Mouse (Mus musculus) liver, embryonic 12.5 days (tissue): Measurements from ENCODE around the gene Fmo6. TPM values are rescaled to one million over a fixed set of nuclear protein-coding genes. Genes with fewer than 3 reads are reported as not detected.

Source experiments
- ATAC-seq: fragments of 200-750 bp; cut with Nextera tagmentation; 2 replicates; pipeline ENCODE4 v1.8.0; 2017; ENCODE audit warnings: moderate number of reproducible peaks, mild to moderate bottlenecking, moderate library complexity
- H3K27ac ChIP-seq: fragments of 300-500 bp; sonication (generic); 2 replicates; pipeline ENCODE4 v1.5.1; 2016; ENCODE audit warnings: mild to moderate bottlenecking
- H3K27me3 ChIP-seq: fragments of 300-500 bp; sonication (generic); replicated peaks from 2 replicates; pipeline ENCODE4 v1.6.1; 2016; ENCODE audit warnings: mild to moderate bottlenecking, moderate library complexity
- H3K36me3 ChIP-seq: fragments of 300-500 bp; sonication (generic); 2 replicates; pipeline ENCODE4 v1.6.1; 2016; ENCODE audit warnings: mild to moderate bottlenecking, moderate library complexity
- H3K4me1 ChIP-seq: fragments of 300-500 bp; sonication (generic); 2 replicates; pipeline ENCODE4 v1.6.1; 2016
- H3K4me2 ChIP-seq: fragments of 300-500 bp; sonication (generic); 2 replicates; pipeline ENCODE4 v1.6.1; 2016; ENCODE audit warnings: mild to moderate bottlenecking, moderate library complexity
- H3K4me3 ChIP-seq: fragments of 300-500 bp; sonication (generic); 2 replicates; pipeline ENCODE4 v1.5.1; 2016; ENCODE audit warnings: mild to moderate bottlenecking, moderate library complexity
- H3K9ac ChIP-seq: fragments of 300-500 bp; sonication (generic); 2 replicates; pipeline ENCODE4 v1.6.1; 2016; ENCODE audit warnings: mild to moderate bottlenecking, moderate library complexity
- H3K9me3 ChIP-seq: fragments of 300-500 bp; sonication (generic); replicated peaks from 2 replicates; pipeline ENCODE4 v1.6.1; 2016; ENCODE audit warnings: mild to moderate bottlenecking, moderate library complexity
- WGBS: fragments of 180-500 bp; shearing (Covaris S2); methylation state at CpG from one replicate; pipeline ENCODE4 v1.1.7; 2016; ENCODE audit not compliant: insufficient replicate concordance; 5-methylcytosine and 5-hydroxymethylcytosine counted together
- polyA plus RNA-seq: library from polyadenylated mRNA; unstranded; fragments of >200 nt; fragmentation: Nextera tagmentation; extraction: Ambion mirVana; gene quantifications from 2 replicates; pipeline ENCODE4 v1.2.1, GENCODE M21; 2016

The Fmo6 gene
- polyA plus RNA-seq, 1 experiment from 2014 or later: not detected

GRCm38 (mm10) chr1:162897838-162898811 is 39.2 kb downstream of the Fmo6 start, which contains the start of gene Fmo2:
Gene Fmo2, minus strand, starts transcription at chr1:162898726.
- Histone ChIP-seq H3K4me2 (no peak within 1 kb of the TSS), H3K4me3 (no peak within 1 kb of the TSS), H3K9ac (no peak within 1 kb of the TSS), H3K9me3 (no peaks in the 10 kb centered on the region), H3K36me3 (no peaks in the 10 kb centered on the region), H3K27ac (no peak within 1 kb of the TSS), H3K4me1 (no peaks in the 10 kb centered on the region), H3K27me3 (no peaks in the 10 kb centered on the region)
- ATAC-seq: no peak
- 60% methylated on average over 14 of the region's 14 CpGs for WGBS

GRCm38 (mm10) chr1:162895900-162896299 is 41.4 kb downstream of the Fmo6 start:
- Histone ChIP-seq H3K36me3 (no peaks in the 10 kb centered on the region), H3K4me2 (no peak overlapping the region), H3K4me1 (no peaks in the 10 kb centered on the region), H3K4me3 (no peak overlapping the region), H3K9me3 (no peaks in the 10 kb centered on the region), H3K27me3 (no peaks in the 10 kb centered on the region), H3K9ac (no peak overlapping the region), H3K27ac (no peak overlapping the region)
- WGBS: 35% methylated on average over 6 of the region's 6 CpGs
- ATAC-seq: no peak

GRCm38 (mm10) chr1:162893014-162893413 is 44.3 kb downstream of the Fmo6 start:
- Histone ChIP-seq H3K9me3 (no peaks in the 10 kb centered on the region), H3K4me2 (no peak overlapping the region), H3K4me1 (no peaks in the 10 kb centered on the region), H3K27ac (no peak overlapping the region), H3K36me3 (no peaks in the 10 kb centered on the region), H3K9ac (no peak overlapping the region), H3K4me3 (no peak overlapping the region), H3K27me3 (no peaks in the 10 kb centered on the region)
- no peak for ATAC-seq
- 68% methylated on average over 6 of the region's 6 CpGs for WGBS

- H3K4me1 ChIP-seq: no peaks in the 10 kb centered on the region
- no peak overlapping the region for H3K4me3 ChIP-seq
- H3K36me3 ChIP-seq: no peaks in the 10 kb centered on the region
- ATAC-seq: peak; percentile 40; the same call in 1 of the 2 replicates
- no peaks in the 10 kb centered on the region for H3K27me3 ChIP-seq
- no peak overlapping the region for H3K9ac ChIP-seq
- H3K27ac ChIP-seq: no peak overlapping the region
- 43% methylated on average over 6 of the region's 6 CpGs for WGBS
- H3K4me2 ChIP-seq: no peak overlapping the region
- H3K9me3 ChIP-seq: no peaks in the 10 kb centered on the region
Measured at GRCm38 (mm10) chr1:162891980-162892451, 45.3 kb downstream of the Fmo6 start.

GRCm38 (mm10) chr1:162888646-162889045 is 48.7 kb downstream of the Fmo6 start:
- Histone ChIP-seq H3K4me1 (no peaks in the 10 kb centered on the region), H3K36me3 (no peaks in the 10 kb centered on the region), H3K27ac (no peak overlapping the region), H3K27me3 (no peaks in the 10 kb centered on the region), H3K4me3 (no peak overlapping the region), H3K9me3 (no peaks in the 10 kb centered on the region), H3K9ac (no peak overlapping the region), H3K4me2 (no peak overlapping the region)
- WGBS: 79% methylated on average over 12 of the region's 12 CpGs
- ATAC-seq: no peak

- no peak for ATAC-seq
- no peaks in the 10 kb centered on the region for H3K4me1 ChIP-seq
- H3K4me3 ChIP-seq: no peak overlapping the region
- WGBS: 83% methylated on average over 7 of the region's 7 CpGs
- no peaks in the 10 kb centered on the region for H3K9me3 ChIP-seq
- no peak overlapping the region for H3K4me2 ChIP-seq
- no peak overlapping the region for H3K27ac ChIP-seq
- H3K36me3 ChIP-seq: no peaks in the 10 kb centered on the region
- no peaks in the 10 kb centered on the region for H3K27me3 ChIP-seq
- no peak overlapping the region for H3K9ac ChIP-seq
Measured at GRCm38 (mm10) chr1:162887644-162888043, 49.7 kb downstream of the Fmo6 start.

- no peak for ATAC-seq
- no peaks in the 10 kb centered on the region for H3K9me3 ChIP-seq
- no peaks in the 10 kb centered on the region for H3K4me1 ChIP-seq
- 70% methylated on average over 11 of the region's 11 CpGs for WGBS
- H3K4me2 ChIP-seq: no peak overlapping the region
- no peak overlapping the region for H3K4me3 ChIP-seq
- H3K27me3 ChIP-seq: no peaks in the 10 kb centered on the region
- H3K9ac ChIP-seq: no peak overlapping the region
- H3K36me3 ChIP-seq: no peaks in the 10 kb centered on the region
- H3K27ac ChIP-seq: no peak overlapping the region
Measured at GRCm38 (mm10) chr1:162886138-162886816, 51.0 kb downstream of the Fmo6 start.

GRCm38 (mm10) chr1:162882681-162883080 is 54.6 kb downstream of the Fmo6 start:
- Histone ChIP-seq H3K4me3 (no peak overlapping the region), H3K9me3 (no peaks in the 10 kb centered on the region), H3K4me2 (no peak overlapping the region), H3K36me3 (no peaks in the 10 kb centered on the region), H3K27me3 (no peaks in the 10 kb centered on the region), H3K4me1 (no peaks in the 10 kb centered on the region), H3K27ac (no peak overlapping the region), H3K9ac (no peak overlapping the region)
- WGBS: 61% methylated on average over 4 of the region's 4 CpGs
- no peak for ATAC-seq

GRCm38 (mm10) chr1:162879595-162880369 is 57.5 kb downstream of the Fmo6 start:
- Histone ChIP-seq H3K9ac (no peak overlapping the region), H3K27me3 (no peaks in the 10 kb centered on the region), H3K36me3 (no peaks in the 10 kb centered on the region)

GRCm38 (mm10) chr1:162875091-162875490 is 62.2 kb downstream of the Fmo6 start:
- Histone ChIP-seq H3K4me2 (no peak overlapping the region), H3K36me3 (no peaks in the 10 kb centered on the region), H3K27ac (no peak overlapping the region), H3K4me3 (no peak overlapping the region), H3K9me3 (no peaks in the 10 kb centered on the region), H3K9ac (no peak overlapping the region), H3K4me1 (peaks cover 7% of the 10 kb centered on the region), H3K27me3 (no peaks in the 10 kb centered on the region)
- no peak for ATAC-seq
- WGBS: 40% methylated on average over 3 of the region's 3 CpGs

More at GRCm38 (mm10) chr1:162879595-162880369, 57.5 kb downstream of the Fmo6 start:
- 38% methylated on average over 11 of the region's 11 CpGs for WGBS
- 0 out of 2 replicates have a peak, but pooled peaks have one; percentile 47 for ATAC-seq
- Histone ChIP-seq H3K4me2 (no peak overlapping the region), H3K9me3 (no peaks in the 10 kb centered on the region), H3K4me1 (no peaks in the 10 kb centered on the region), H3K27ac (no peak overlapping the region), H3K4me3 (no peak overlapping the region)

GRCm38 (mm10) chr1:162871701-162872311 is 65.5 kb downstream of the Fmo6 start:
- H3K4me3 ChIP-seq: no peak overlapping the region
- H3K4me2 ChIP-seq: no peak overlapping the region
- no peaks in the 10 kb centered on the region for H3K9me3 ChIP-seq
- ATAC-seq: no peak
- H3K9ac ChIP-seq: no peak overlapping the region
- H3K27ac ChIP-seq: no peak overlapping the region
- no peaks in the 10 kb centered on the region for H3K36me3 ChIP-seq
- WGBS: 51% methylated on average over 9 of the region's 9 CpGs
- no peaks in the 10 kb centered on the region for H3K27me3 ChIP-seq
- H3K4me1 ChIP-seq: peaks cover 11% of the 10 kb centered on the region
